ENCODE assay signal across 19 mouse cellular contexts in genomic region chr9:33240506-33240905, GRCm38 (mm10).
"Had no signal": no experiment of that assay in that cellular context is flagged by ENCODE, and none has a peak within 500 bp of the region (broad histone marks: within the 10 kb centered on the region; RNA-seq: fewer than 3 reads in every experiment).

No protein-coding gene starts in this region.

- H3K4me1 ChIP-seq: liver, embryonic 15.5 days; lung, embryonic 15.5 days; midbrain, embryonic 13.5 days; midbrain, embryonic 15.5 days; stomach, embryonic 15.5 days had no signal

- H3K9ac ChIP-seq: liver, embryonic 13.5 days; liver, embryonic 15.5 days; liver, postnatal 0 days; lung, embryonic 15.5 days; midbrain, embryonic 13.5 days; midbrain, embryonic 15.5 days; stomach, embryonic 15.5 days had no signal

- H3K27me3 ChIP-seq: liver, embryonic 13.5 days; liver, embryonic 15.5 days; lung, embryonic 15.5 days; megakaryocyte, embryonic 14.5 days; midbrain, embryonic 13.5 days; midbrain, embryonic 15.5 days; stomach, embryonic 15.5 days had no signal

- H3K4me3 ChIP-seq: liver, embryonic 13.5 days; liver, embryonic 15.5 days; lung, embryonic 15.5 days; megakaryocyte, embryonic 14.5 days; midbrain, embryonic 13.5 days; midbrain, embryonic 15.5 days; stomach, embryonic 15.5 days had no signal

- H3K36me3 ChIP-seq: liver, embryonic 13.5 days; liver, embryonic 15.5 days; lung, embryonic 15.5 days; midbrain, embryonic 13.5 days; midbrain, embryonic 15.5 days; stomach, embryonic 15.5 days had no signal

- ATAC-seq: liver, postnatal 0 days; lung, postnatal 0 days; midbrain, embryonic 13.5 days; midbrain, embryonic 15.5 days had no signal

- H3K27ac ChIP-seq: liver, embryonic 13.5 days; liver, embryonic 15.5 days; lung, embryonic 15.5 days; macrophage; midbrain, embryonic 13.5 days; midbrain, embryonic 15.5 days; stomach, embryonic 15.5 days; stomach, postnatal 0 days had no signal

- H3K4me2 ChIP-seq: liver, embryonic 13.5 days; liver, embryonic 15.5 days; lung, embryonic 15.5 days; midbrain, embryonic 11.5 days; midbrain, embryonic 13.5 days; midbrain, embryonic 15.5 days; stomach, embryonic 15.5 days had no signal

- DNase-seq: liver, embryonic 13.5 days; liver, postnatal 0 days; lung, adult 2 months; lung, postnatal 14 days; lung, postnatal 36 days; right cerebral cortex, postnatal 14 days; thymus, adult 2 months; thymus, postnatal 25 days; thymus, postnatal 4 days had no signal

- H3K9me3 ChIP-seq: liver, embryonic 13.5 days; liver, embryonic 15.5 days; lung, embryonic 15.5 days; midbrain, embryonic 13.5 days; midbrain, embryonic 15.5 days; stomach, embryonic 15.5 days had no signal
